Mouse (Mus musculus): ENCODE measurements at regions not wholly inside any gene's neighbourhood (a gene's known extent, or its start where the extent isn't known, plus 50 kb on each side); places are given as distances from the start of the nearest gene placed in this dataset.

DNA sequence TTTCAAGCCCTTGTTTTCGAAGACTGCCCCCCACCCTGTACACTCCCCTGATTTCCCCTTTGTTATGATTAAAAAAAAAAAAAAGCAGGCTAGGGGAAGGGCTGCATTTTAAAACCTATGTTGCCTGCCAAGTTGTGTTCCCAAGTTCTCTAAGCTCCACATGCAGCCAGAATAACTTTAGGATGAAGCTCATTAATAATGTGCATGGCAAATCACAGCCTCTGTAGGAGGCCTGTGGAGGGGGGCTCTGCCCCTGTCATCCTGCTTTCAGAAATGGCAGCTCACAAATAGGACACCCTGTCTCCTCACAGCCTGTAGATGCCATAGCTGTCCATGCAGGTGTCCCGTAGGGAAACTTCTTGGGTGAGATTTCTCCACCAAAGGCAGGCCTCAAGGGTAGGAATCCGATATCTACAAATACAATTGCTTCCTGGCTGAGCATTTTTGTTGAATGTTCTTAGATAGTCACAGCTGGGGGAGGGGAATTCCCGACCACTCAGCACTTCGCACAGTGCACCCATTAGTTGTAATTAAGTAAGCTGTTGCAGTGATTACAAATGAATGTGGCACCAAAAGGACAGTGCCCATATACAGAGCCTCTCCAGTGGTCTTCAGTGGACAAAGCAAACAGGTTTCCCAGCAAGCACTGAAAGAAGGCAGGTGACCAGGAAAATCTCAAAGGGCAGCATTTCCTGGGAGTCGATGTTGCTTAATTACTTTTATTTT lies 389.1 kb upstream of the Klhl29 start:
- Histone ChIP-seq H3K36me3 (ENCODE audit: control insufficient read depth, insufficient read depth, low read length) (no peaks in the 10 kb centered on the region), H3K27me3 (replicated peaks; ENCODE audit: control insufficient read depth, insufficient read depth, low read length) (no peaks in the 10 kb centered on the region), H3K9me3 (ENCODE audit: control insufficient read depth, low read length) (no peaks in the 10 kb centered on the region), H3K27ac (ENCODE audit: low read depth) (no peak overlapping the region), H3K9ac (ENCODE audit: low read length) (no peak overlapping the region), H3K4me2 (ENCODE audit: low read length) (no peak overlapping the region), H3K4me1 (replicated peaks; ENCODE audit: control insufficient read depth, insufficient read depth, low read length) (no peaks in the 10 kb centered on the region), H3K4me3 (ENCODE audit: low read depth, low read length) (no peak overlapping the region)
- WGBS, result 52% methylated on average over 6 of the region's 6 CpGs
- no peak for DNase-seq (ENCODE audit: low spot score)
- no peak for ATAC-seq (replicated peaks; ENCODE audit: low FRiP score, low TSS enrichment, low read depth)

GRCm38 (mm10) chr12:5764026-5764425 lies 388.5 kb upstream of the Klhl29 start:
- H3K9ac ChIP-seq (ENCODE audit: low read length), result no peak overlapping the region
- H3K4me3 ChIP-seq (ENCODE audit: low read depth, low read length), result no peak overlapping the region
- H3K27ac ChIP-seq (ENCODE audit: low read depth), result no peak overlapping the region
- DNase-seq (ENCODE audit: low spot score), result no peak
- H3K36me3 ChIP-seq (ENCODE audit: control insufficient read depth, insufficient read depth, low read length), result no peaks in the 10 kb centered on the region
- no peaks in the 10 kb centered on the region for H3K4me1 ChIP-seq (replicated peaks; ENCODE audit: control insufficient read depth, insufficient read depth, low read length)
- H3K9me3 ChIP-seq (ENCODE audit: control insufficient read depth, low read length), result no peaks in the 10 kb centered on the region
- WGBS, result 64% methylated on average over 1 of the region's 1 CpGs
- no peak for ATAC-seq (replicated peaks; ENCODE audit: low FRiP score, low TSS enrichment, low read depth)
- H3K27me3 ChIP-seq (replicated peaks; ENCODE audit: control insufficient read depth, insufficient read depth, low read length), result no peaks in the 10 kb centered on the region
- no peak overlapping the region for H3K4me2 ChIP-seq (ENCODE audit: low read length)

DNA sequence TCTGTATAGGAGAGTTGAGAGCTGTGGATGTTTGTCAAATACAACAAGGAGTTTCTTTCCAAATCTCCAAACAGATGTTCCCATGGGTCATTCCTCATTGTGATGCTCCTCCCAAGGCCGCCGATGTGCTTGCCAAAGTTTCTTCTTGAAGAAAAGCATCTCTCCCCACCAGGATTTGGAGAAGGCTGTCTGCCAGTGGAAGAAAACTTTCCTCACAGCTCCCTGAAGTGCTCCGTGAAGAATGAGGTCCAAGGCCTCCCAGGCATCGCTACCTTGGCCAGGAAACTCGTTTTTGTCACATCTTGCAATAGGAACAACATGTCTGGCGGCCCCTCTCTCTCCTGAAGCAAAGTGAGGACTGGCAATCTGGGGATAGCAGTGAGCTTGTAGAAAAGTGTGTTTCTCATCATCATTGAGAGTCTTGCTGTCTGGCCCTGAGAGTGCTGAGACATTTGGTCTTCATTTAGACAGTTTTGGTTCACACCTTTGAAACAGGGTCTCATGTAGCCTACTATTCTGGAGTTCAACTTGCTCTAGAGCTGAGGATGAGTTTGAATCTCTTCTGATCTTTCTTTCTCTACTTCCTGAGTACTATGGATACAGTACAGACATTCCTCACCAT lies 386.9 kb upstream of the Klhl29 start:
- 70% methylated on average over 6 of the region's 6 CpGs for WGBS
- DNase-seq (ENCODE audit: low spot score), result no peak
- Histone ChIP-seq H3K9me3 (ENCODE audit: control insufficient read depth, low read length) (no peaks in the 10 kb centered on the region), H3K36me3 (ENCODE audit: control insufficient read depth, insufficient read depth, low read length) (no peaks in the 10 kb centered on the region), H3K27ac (ENCODE audit: low read depth) (no peak overlapping the region), H3K27me3 (replicated peaks; ENCODE audit: control insufficient read depth, insufficient read depth, low read length) (no peaks in the 10 kb centered on the region), H3K9ac (ENCODE audit: low read length) (no peak overlapping the region), H3K4me2 (ENCODE audit: low read length) (no peak overlapping the region), H3K4me3 (ENCODE audit: low read depth, low read length) (no peak overlapping the region), H3K4me1 (replicated peaks; ENCODE audit: control insufficient read depth, insufficient read depth, low read length) (no peaks in the 10 kb centered on the region)
- ATAC-seq (replicated peaks; ENCODE audit: low FRiP score, low TSS enrichment, low read depth), result no peak

- Histone ChIP-seq H3K27me3 (replicated peaks; ENCODE audit: control insufficient read depth, insufficient read depth, low read length) (no peaks in the 10 kb centered on the region), H3K36me3 (ENCODE audit: control insufficient read depth, insufficient read depth, low read length) (no peaks in the 10 kb centered on the region), H3K9me3 (ENCODE audit: control insufficient read depth, low read length) (no peaks in the 10 kb centered on the region), H3K4me2 (ENCODE audit: low read length) (no peak overlapping the region), H3K27ac (ENCODE audit: low read depth) (no peak overlapping the region), H3K4me1 (replicated peaks; ENCODE audit: control insufficient read depth, insufficient read depth, low read length) (no peaks in the 10 kb centered on the region), H3K4me3 (ENCODE audit: low read depth, low read length) (no peak overlapping the region), H3K9ac (ENCODE audit: low read length) (no peak overlapping the region)
- ATAC-seq (replicated peaks; ENCODE audit: low FRiP score, low TSS enrichment, low read depth) (no peak), DNase-seq (ENCODE audit: low spot score) (no peak)
- 58% methylated on average over 3 of the region's 3 CpGs for WGBS
Measured at GRCm38 (mm10) chr12:5759485-5759884, 384.0 kb upstream of the Klhl29 start.

DNA sequence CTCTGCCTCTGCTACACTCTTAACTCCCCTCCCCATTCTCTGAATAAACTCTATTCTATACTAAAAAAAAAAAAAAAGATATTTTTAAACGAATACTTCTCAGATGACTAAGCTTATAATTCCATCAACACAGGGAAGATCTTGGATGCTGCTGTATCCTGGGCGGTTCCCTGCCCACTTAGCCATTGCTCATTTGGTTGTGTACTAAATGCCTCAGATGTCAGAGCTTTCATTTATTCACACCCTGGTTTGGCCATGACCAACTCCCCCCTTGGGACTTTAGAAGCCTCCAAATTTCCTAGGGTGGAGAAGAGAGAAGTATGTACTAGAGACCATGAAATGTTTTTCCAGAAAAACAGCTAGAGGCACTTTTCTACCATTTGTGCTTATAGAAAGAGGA lies 382.3 kb upstream of the Klhl29 start:
- Histone ChIP-seq H3K27ac (ENCODE audit: low read depth) (no peak overlapping the region), H3K9me3 (ENCODE audit: control insufficient read depth, low read length) (no peaks in the 10 kb centered on the region), H3K4me2 (ENCODE audit: low read length) (no peak overlapping the region), H3K36me3 (ENCODE audit: control insufficient read depth, insufficient read depth, low read length) (no peaks in the 10 kb centered on the region), H3K27me3 (replicated peaks; ENCODE audit: control insufficient read depth, insufficient read depth, low read length) (no peaks in the 10 kb centered on the region), H3K4me1 (replicated peaks; ENCODE audit: control insufficient read depth, insufficient read depth, low read length) (no peaks in the 10 kb centered on the region), H3K4me3 (ENCODE audit: low read depth, low read length) (no peak overlapping the region), H3K9ac (ENCODE audit: low read length) (no peak overlapping the region)
- no peak for DNase-seq (ENCODE audit: low spot score)
- no peak for ATAC-seq (replicated peaks; ENCODE audit: low FRiP score, low TSS enrichment, low read depth)
- 69% methylated on average over 2 of the region's 2 CpGs for WGBS

DNA sequence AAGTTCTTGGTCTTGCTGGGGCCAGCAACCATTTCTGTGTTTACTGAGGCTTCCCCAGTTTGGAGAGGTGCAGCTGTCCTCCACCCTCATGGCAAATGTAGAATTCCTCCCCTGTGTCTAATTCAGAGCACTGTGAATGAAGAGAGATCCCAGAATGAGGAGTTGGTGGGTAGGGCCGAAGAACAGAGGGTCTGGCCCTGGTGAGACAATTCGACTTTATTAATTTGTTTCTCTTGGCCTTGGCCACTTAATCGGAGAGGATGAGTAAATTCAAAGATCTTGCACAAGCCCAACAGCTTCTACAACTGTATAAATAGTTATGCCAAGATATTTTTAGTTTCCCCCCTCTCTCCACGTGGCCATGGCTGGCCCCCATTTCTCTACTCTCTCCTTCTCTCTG lies 381.9 kb upstream of the Klhl29 start:
- Histone ChIP-seq H3K4me2 (ENCODE audit: low read length) (no peak overlapping the region), H3K4me3 (ENCODE audit: low read depth, low read length) (no peak overlapping the region), H3K9ac (ENCODE audit: low read length) (no peak overlapping the region), H3K4me1 (replicated peaks; ENCODE audit: control insufficient read depth, insufficient read depth, low read length) (no peaks in the 10 kb centered on the region), H3K36me3 (ENCODE audit: control insufficient read depth, insufficient read depth, low read length) (no peaks in the 10 kb centered on the region), H3K27me3 (replicated peaks; ENCODE audit: control insufficient read depth, insufficient read depth, low read length) (no peaks in the 10 kb centered on the region), H3K9me3 (ENCODE audit: control insufficient read depth, low read length) (no peaks in the 10 kb centered on the region), H3K27ac (ENCODE audit: low read depth) (no peak overlapping the region)
- DNase-seq (ENCODE audit: low spot score), result no peak
- ATAC-seq (replicated peaks; ENCODE audit: low FRiP score, low TSS enrichment, low read depth), result no peak
- WGBS, result 87% methylated on average over 4 of the region's 4 CpGs

DNA sequence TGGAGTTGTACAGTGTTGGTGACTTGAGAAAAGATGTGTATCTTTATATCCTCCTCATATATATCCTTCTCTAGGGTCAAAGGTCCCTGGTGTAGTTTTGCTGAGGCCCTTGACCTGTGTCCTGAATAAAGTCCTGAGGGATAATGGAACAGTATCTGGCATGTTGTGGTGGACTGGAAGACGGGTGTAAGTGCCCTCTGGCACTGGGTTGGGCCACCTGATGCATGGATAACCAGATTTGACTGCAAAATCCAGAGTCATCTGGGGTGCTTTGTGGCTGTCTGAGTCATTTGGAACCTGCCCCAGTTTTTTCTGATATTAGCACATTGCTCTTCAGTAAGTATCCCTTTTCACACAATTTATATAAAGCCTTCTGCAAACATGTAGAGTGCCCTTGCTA lies 378.3 kb upstream of the Klhl29 start:
- no peak overlapping the region for H3K9ac ChIP-seq (ENCODE audit: low read length)
- H3K4me2 ChIP-seq (ENCODE audit: low read length), result no peak overlapping the region
- no peak overlapping the region for H3K27ac ChIP-seq (ENCODE audit: low read depth)
- H3K4me1 ChIP-seq (replicated peaks; ENCODE audit: control insufficient read depth, insufficient read depth, low read length), result no peaks in the 10 kb centered on the region
- ATAC-seq (replicated peaks; ENCODE audit: low FRiP score, low TSS enrichment, low read depth) (no peak), DNase-seq (ENCODE audit: low spot score) (no peak)
- H3K4me3 ChIP-seq (ENCODE audit: low read depth, low read length), result no peak overlapping the region
- WGBS, result 67% methylated on average over 1 of the region's 1 CpGs
- no peaks in the 10 kb centered on the region for H3K9me3 ChIP-seq (ENCODE audit: control insufficient read depth, low read length)
- no peaks in the 10 kb centered on the region for H3K27me3 ChIP-seq (replicated peaks; ENCODE audit: control insufficient read depth, insufficient read depth, low read length)
- H3K36me3 ChIP-seq (ENCODE audit: control insufficient read depth, insufficient read depth, low read length), result no peaks in the 10 kb centered on the region

- Histone ChIP-seq H3K9me3 (ENCODE audit: control insufficient read depth, low read length) (peaks cover 3% of the 10 kb centered on the region; the same call in 1 of the 2 replicates), H3K4me3 (ENCODE audit: low read depth, low read length) (no peak overlapping the region), H3K9ac (ENCODE audit: low read length) (no peak overlapping the region), H3K27me3 (replicated peaks; ENCODE audit: control insufficient read depth, insufficient read depth, low read length) (no peaks in the 10 kb centered on the region), H3K36me3 (ENCODE audit: control insufficient read depth, insufficient read depth, low read length) (no peaks in the 10 kb centered on the region), H3K4me1 (replicated peaks; ENCODE audit: control insufficient read depth, insufficient read depth, low read length) (no peaks in the 10 kb centered on the region), H3K4me2 (ENCODE audit: low read length) (no peak overlapping the region), H3K27ac (ENCODE audit: low read depth) (no peak overlapping the region)
- no peak for ATAC-seq (replicated peaks; ENCODE audit: low FRiP score, low TSS enrichment, low read depth)
- whole genome bisulfite sequencing, result 96% methylated on average over 2 of the region's 2 CpGs
- DNase-seq (ENCODE audit: low spot score), result no peak
Measured at GRCm38 (mm10) chr12:5744086-5744709, 368.7 kb upstream of the Klhl29 start.

- no peaks in the 10 kb centered on the region for H3K27me3 ChIP-seq (replicated peaks; ENCODE audit: control insufficient read depth, insufficient read depth, low read length)
- no peak overlapping the region for H3K4me2 ChIP-seq (ENCODE audit: low read length)
- WGBS, result 49% methylated on average over 1 of the region's 1 CpGs
- H3K9me3 ChIP-seq (ENCODE audit: control insufficient read depth, low read length), result no peaks in the 10 kb centered on the region
- DNase-seq (ENCODE audit: low spot score), result no peak
- H3K36me3 ChIP-seq (ENCODE audit: control insufficient read depth, insufficient read depth, low read length), result no peaks in the 10 kb centered on the region
- H3K4me3 ChIP-seq (ENCODE audit: low read depth, low read length), result no peak overlapping the region
- H3K9ac ChIP-seq (ENCODE audit: low read length), result no peak overlapping the region
- no peaks in the 10 kb centered on the region for H3K4me1 ChIP-seq (replicated peaks; ENCODE audit: control insufficient read depth, insufficient read depth, low read length)
- ATAC-seq (replicated peaks; ENCODE audit: low FRiP score, low TSS enrichment, low read depth), result no peak
- H3K27ac ChIP-seq (ENCODE audit: low read depth), result no peak overlapping the region
Measured at GRCm38 (mm10) chr12:5736066-5736465, 360.6 kb upstream of the Klhl29 start.
